Mouse (Mus musculus): ENCODE results near the gene Skor1. TPM values are rescaled to one million over a fixed set of nuclear protein-coding genes. Genes with fewer than 3 reads are reported as not detected.
A peak's percentile ranks its signal among the peaks of the same experiment; 100 is the strongest.

Skor1 gene
- polyA plus RNA-seq, 1 experiment = 0.02 TPM

DNA sequence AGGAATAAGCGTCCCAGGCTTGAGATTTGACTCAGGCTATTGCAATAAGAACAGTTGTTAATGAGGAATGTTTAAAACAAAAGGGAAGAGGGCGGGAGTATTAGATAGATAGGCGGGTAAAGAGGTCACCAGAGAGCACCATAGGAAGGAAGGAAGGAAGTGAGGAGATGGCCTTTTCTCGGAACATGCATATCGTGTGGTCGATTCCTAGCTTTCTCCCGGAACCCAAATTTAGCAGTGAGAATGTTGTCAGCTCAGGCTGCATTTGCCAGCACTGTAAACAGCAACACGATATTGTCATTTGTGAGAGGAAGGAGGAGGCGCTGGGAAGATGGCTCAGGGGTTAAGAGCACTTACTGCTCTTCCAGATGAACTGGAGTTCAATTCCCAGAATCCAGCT is 24.2 kb downstream of the Skor1 start:
- no peak for DNase-seq

DNA sequence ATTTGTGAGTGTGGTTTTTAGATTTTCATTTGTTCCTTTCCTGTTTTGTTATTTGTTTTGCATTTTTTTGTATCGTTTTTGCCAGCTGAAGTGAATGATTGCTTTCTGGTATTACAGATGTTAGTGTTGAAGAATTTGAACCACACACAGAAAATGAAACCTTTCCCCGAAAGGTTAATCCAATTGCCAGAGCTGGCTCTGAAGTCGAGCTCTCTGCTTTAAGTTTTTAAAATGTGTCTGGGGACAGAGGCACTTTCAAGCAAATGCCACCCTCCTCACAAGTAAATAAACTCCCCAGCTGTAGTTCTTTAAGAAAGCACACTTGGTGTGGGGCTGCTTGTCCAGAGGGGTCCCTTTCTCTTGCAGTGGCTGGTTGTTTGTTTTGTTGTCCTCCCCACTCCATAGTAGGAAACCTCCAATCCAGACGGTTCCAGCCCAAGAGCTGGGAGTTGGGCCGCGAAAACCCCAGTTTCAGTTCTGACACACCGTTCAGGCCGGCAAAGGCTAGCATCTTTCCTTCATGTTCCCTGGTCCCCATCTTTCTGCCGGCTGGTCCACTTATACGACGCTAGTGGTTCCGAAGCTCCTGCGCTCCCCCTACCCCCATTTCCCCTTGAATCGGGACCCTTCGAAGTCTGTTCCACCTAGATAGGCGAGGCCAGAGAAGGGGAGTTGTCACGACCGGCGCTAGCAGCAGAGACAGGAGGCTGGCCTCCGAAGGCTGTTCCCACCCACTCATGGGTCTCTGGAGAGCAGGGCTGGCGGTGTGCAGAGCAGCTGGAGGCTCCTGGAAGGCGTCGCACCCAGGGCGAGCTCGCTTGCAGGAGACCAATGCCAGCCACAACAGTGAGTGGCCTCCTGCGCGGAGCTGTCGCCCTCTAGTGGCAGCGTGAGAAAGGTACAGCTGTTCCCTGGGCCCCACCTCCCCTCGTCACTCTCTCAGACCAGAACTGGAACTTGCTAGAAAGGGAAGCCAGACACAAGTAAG is 25.0 kb downstream of the Skor1 start:
- TF ChIP-seq POLR2A (IDR thresholded peaks at IDR 0.05; ENCODE audit: borderline replicate concordance, extremely low read depth, low read depth, low read length) = peak; percentile 61; the same call in 1 of the 2 replicates
- peak; percentile 96 for TF ChIP-seq CTCF (IDR thresholded peaks at IDR 0.05; ENCODE audit: insufficient read depth, low read length)
- peak; percentile 89 for DNase-seq
- no peaks in the 10 kb centered on the region for H3K4me1 ChIP-seq (ENCODE audit: control insufficient read depth, insufficient read depth, low read length)

More for the DNA sequence above, 24.2 kb downstream of the Skor1 start:
- TF ChIP-seq POLR2A (IDR thresholded peaks at IDR 0.05; ENCODE audit: borderline replicate concordance, extremely low read depth, low read depth, low read length) (no peak), CTCF (IDR thresholded peaks at IDR 0.05; ENCODE audit: insufficient read depth, low read length) (no peak)
- 31% methylated on average over 9 of the region's 9 CpGs for WGBS
- no peak overlapping the region for H3K4me3 ChIP-seq (replicated peaks; ENCODE audit: extremely low read depth, low read depth, low read length)
- H3K4me1 ChIP-seq (ENCODE audit: control insufficient read depth, insufficient read depth, low read length) = no peaks in the 10 kb centered on the region

DNA sequence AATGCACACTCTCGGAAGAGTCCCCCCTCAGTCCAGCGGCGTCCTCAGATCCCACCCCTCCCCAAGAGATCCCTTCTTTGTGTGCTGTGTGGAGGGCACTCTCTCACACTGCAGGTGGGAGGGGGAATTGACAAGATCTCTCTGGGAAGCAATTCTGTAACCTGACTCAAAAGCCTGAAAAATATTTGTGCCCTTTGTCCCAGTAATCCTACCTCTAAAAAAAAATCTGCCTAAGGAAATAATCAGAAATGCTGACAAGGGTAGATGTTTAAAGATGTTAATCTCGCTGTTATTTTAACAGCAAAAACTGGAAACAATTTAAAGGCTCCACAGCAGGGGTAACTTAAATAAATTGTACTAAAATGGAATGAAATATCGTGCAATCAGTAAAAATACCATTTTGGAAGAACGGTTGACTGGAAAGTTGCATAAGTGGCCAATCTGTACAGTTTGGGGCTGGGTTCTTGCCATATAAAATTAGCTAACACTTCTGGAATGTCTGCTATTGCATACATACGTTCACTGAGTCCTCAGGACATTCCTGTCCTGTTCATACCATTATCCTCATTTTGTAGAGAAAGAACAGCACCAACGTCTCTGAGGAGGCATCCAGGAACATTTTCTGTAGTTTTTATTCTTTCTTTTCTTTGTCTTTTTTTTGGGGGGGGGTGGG is 26.5 kb downstream of the Skor1 start:
- WGBS = 63% methylated on average over 8 of the region's 8 CpGs
- Histone ChIP-seq H3K4me1 (ENCODE audit: control insufficient read depth, insufficient read depth, low read length) (no peaks in the 10 kb centered on the region), H3K4me3 (replicated peaks; ENCODE audit: extremely low read depth, low read depth, low read length) (no peak overlapping the region)
- no peak for TF ChIP-seq POLR2A (IDR thresholded peaks at IDR 0.05; ENCODE audit: borderline replicate concordance, extremely low read depth, low read depth, low read length)
- TF ChIP-seq CTCF (IDR thresholded peaks at IDR 0.05; ENCODE audit: insufficient read depth, low read length) = no peak
- DNase-seq = no peak

More for the DNA sequence above, 25.0 kb downstream of the Skor1 start:
- WGBS = 4% methylated on average over 30 of the region's 30 CpGs
- H3K4me3 ChIP-seq (replicated peaks; ENCODE audit: extremely low read depth, low read depth, low read length) = peak overlapping the region; percentile 55

DNA sequence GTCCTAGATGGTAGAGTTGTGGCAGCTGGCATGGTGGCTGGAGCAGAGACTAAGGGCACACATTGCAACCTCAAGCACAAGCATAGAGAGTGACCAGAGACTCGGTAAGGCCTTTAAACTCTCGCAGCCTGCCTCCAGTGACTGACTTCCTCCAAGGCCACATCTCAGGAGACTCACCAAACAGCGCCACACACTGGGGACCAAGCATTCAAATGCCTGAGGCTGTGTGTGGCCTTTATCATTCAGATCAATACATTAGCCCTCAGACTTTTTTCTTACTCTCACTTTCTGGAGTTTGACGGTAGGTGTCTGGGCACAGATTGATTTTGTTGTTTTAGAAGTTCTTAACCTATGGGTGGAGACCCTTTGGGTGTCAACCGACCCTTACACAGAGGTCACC is 30.4 kb downstream of the Skor1 start:
- DNase-seq = no peak
- Histone ChIP-seq H3K4me1 (ENCODE audit: control insufficient read depth, insufficient read depth, low read length) (no peaks in the 10 kb centered on the region), H3K4me3 (replicated peaks; ENCODE audit: extremely low read depth, low read depth, low read length) (no peak overlapping the region)
- 77% methylated on average over 5 of the region's 5 CpGs for WGBS
- TF ChIP-seq CTCF (IDR thresholded peaks at IDR 0.05; ENCODE audit: insufficient read depth, low read length) (no peak), POLR2A (IDR thresholded peaks at IDR 0.05; ENCODE audit: borderline replicate concordance, extremely low read depth, low read depth, low read length) (no peak)

DNA sequence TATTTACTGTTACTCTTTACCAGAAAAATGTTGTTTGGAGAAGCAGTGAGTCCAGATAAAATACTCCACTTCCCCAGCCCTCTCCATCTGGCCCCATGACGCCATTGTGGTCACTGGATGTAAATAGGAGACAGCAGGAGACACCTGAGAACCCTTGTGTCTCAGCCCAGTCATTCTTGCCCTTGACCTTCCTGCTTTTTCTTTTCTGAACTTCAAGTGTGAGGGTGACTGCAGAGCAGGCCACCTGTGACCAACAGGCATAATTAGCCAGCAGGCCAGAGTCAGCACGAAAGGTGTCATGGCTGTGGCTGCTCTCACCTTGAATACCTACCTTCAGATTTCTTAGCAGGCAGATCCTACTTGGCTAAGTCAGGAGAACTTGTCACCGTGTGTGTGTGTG is 36.2 kb downstream of the Skor1 start:
- no peak for DNase-seq
- 49% methylated on average over 3 of the region's 3 CpGs for WGBS
- no peak for TF ChIP-seq POLR2A (IDR thresholded peaks at IDR 0.05; ENCODE audit: borderline replicate concordance, extremely low read depth, low read depth, low read length)
- TF ChIP-seq CTCF (IDR thresholded peaks at IDR 0.05; ENCODE audit: insufficient read depth, low read length) = no peak

DNA sequence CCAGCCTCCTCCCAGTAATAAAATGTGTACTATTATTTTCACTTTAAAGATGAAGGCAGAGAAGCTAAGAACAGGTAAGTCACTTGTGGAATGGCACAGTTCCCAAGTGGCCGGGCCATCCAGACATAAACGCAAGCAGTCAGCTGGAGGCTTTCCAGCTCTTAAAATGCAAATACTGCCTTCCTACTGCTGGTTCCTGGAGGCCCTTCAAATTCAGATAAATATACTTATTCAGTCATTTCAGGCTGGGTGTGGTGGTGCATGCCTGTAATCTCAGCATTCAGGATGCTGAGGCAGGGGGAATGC is 39.0 kb downstream of the Skor1 start:
- peaks cover 3% of the 10 kb centered on the region; the same call in 1 of the 2 replicates for H3K4me1 ChIP-seq (ENCODE audit: control insufficient read depth, insufficient read depth, low read length)
- WGBS = 6% methylated on average over 2 of the region's 2 CpGs
- no peak overlapping the region for H3K4me3 ChIP-seq (replicated peaks; ENCODE audit: extremely low read depth, low read depth, low read length)
- DNase-seq = peak; percentile 58
- no peak for TF ChIP-seq CTCF (IDR thresholded peaks at IDR 0.05; ENCODE audit: insufficient read depth, low read length)

More for the DNA sequence above, 36.2 kb downstream of the Skor1 start:
- Histone ChIP-seq H3K4me1 (ENCODE audit: control insufficient read depth, insufficient read depth, low read length) (peaks cover 3% of the 10 kb centered on the region; the same call in 1 of the 2 replicates), H3K4me3 (replicated peaks; ENCODE audit: extremely low read depth, low read depth, low read length) (no peak overlapping the region)

DNA sequence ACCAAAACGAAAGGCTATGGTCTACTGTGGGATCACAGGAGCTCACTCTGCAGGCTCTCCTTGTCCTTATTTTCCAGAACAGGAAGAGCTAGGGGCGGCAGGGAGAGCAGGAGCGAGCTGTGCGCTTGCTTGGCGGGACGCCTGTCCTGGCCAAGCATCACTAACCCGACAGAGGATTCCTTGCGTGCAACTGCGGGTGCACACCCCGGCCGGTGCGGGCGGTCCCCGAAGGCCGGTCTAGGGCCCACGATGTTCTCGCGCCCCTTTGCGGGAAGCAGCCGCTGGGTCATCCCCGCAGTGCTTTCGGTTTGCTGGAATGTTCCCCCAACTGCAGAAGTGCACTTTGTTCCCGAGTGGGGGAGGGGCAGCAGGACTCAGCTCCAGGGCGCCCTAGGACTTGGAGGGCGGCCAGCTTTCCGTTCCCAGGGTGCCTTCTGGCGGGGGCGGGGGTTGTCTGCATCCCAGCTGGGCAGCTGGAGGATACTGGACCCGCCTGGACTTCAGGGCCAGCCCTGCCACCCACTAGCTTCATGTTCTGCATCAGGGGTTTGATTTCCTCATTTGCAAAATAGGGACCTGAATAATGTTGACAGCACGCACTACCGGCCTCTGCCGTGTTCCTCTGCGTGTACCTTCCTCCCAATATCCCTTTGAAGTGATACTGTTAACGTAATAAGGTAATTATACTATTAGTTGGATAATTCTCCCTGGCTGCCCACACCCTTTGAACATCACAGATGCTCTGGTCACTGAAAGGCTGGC is 39.6 kb downstream of the Skor1 start:
- DNase-seq = peak; percentile 96
- Histone ChIP-seq H3K4me1 (ENCODE audit: control insufficient read depth, insufficient read depth, low read length) (peaks cover 3% of the 10 kb centered on the region; the same call in 1 of the 2 replicates), H3K4me3 (replicated peaks; ENCODE audit: extremely low read depth, low read depth, low read length) (peak overlapping the region; percentile 66)
- WGBS = under 1% methylated on average over 34 of the region's 34 CpGs
- TF ChIP-seq CTCF (IDR thresholded peaks at IDR 0.05; ENCODE audit: insufficient read depth, low read length) = no peak
- peak; percentile 65 for TF ChIP-seq POLR2A (IDR thresholded peaks at IDR 0.05; ENCODE audit: borderline replicate concordance, extremely low read depth, low read depth, low read length)

DNA sequence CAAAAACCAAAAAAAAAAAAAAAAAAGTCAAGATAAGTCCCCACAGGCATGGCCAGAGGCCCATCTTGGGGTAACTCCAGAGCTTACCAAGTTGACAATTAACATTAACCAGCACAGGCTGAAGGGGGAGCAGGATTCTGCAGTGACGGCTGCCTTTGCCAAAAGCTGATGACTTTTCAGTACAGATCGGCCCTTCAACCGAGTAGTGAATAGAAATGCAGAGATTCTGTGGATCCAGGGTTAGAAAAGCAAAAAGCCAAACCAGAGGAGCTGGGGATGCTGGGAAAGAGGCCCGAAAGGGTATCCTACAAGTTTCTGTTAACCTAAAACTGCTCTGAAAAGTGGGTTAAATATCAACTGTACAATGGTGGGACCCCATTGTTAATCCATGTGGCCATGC is 40.2 kb downstream of the Skor1 start:
- WGBS = 17% methylated on average over 4 of the region's 4 CpGs
- no peak for TF ChIP-seq CTCF (IDR thresholded peaks at IDR 0.05; ENCODE audit: insufficient read depth, low read length)
- no peak for TF ChIP-seq POLR2A (IDR thresholded peaks at IDR 0.05; ENCODE audit: borderline replicate concordance, extremely low read depth, low read depth, low read length)
- peak; percentile 34 for DNase-seq
- Histone ChIP-seq H3K4me3 (replicated peaks; ENCODE audit: extremely low read depth, low read depth, low read length) (peak overlapping the region; percentile 66), H3K4me1 (ENCODE audit: control insufficient read depth, insufficient read depth, low read length) (peaks cover 3% of the 10 kb centered on the region; the same call in 1 of the 2 replicates)

DNA sequence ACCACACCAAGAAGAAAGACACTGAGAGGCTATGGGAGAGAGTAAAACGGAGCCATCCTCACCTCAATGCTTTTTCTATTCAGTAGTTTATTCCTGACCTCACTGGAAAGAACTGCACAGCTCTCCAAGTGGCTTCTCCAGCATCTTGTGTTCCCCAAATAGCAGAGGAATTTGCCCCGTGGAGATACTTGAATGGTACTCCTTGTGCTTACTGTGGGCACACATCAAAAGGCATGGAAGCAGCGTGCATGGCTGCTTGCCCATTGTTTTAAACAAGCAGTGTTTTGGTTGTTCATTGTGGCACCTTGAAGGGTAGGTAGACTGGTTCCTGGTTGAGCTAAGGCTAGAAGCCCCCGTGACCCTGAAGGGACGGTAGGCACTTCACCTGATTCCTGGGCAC is 48.1 kb downstream of the Skor1 start:
- TF ChIP-seq POLR2A (IDR thresholded peaks at IDR 0.05; ENCODE audit: borderline replicate concordance, extremely low read depth, low read depth, low read length) (no peak), CTCF (IDR thresholded peaks at IDR 0.05; ENCODE audit: insufficient read depth, low read length) (no peak)
- Histone ChIP-seq H3K4me1 (ENCODE audit: control insufficient read depth, insufficient read depth, low read length) (peaks cover 8% of the 10 kb centered on the region), H3K4me3 (replicated peaks; ENCODE audit: extremely low read depth, low read depth, low read length) (no peak overlapping the region)
- peak; percentile 48 for DNase-seq
- 77% methylated on average over 5 of the region's 5 CpGs for WGBS
